Mouse (Mus musculus) heart, postnatal 4 days (tissue): ENCODE data around the gene Adh6a. TPM values are rescaled to one million over a fixed set of nuclear protein-coding genes. Genes with fewer than 3 reads are reported as not detected.
"Not testable (repeated sequence)": the region's sequence is repeated elsewhere in the genome, so short reads cannot be mapped to it uniquely, and the experiment has no call there.

Experiments
- DNase-seq: peaks from one replicate; pipeline ENCODE4 v3.0.0; 2021
- total RNA-seq, 2 experiments: library from RNA; stranded (reverse); gene quantifications; 2 replicates each; pipeline ENCODE4 v1.2.3; 2021

Adh6a gene
- total RNA-seq, 2 experiments from 2014 or later, result not detected

DNA sequence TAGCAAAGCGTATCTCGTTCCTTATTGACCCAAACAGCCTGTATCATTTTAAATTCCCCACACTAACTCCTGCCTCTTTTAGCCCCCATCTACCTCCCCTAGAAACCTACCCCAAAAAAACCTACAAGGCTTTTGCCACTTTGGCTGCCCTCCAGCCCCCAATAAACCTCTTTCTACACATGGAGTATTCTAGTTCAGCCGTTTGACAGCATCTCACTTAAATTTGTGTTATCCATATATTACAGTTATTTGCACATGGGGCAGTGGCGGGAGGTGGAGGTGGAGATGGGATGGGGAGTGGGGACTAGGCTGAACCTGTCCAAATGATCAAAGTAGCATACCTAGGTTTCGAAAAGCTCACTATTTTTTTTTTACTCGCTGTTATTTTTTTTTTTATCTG, 12.4 kb downstream of the Adh6a start:
- no peak for DNase-seq

DNA sequence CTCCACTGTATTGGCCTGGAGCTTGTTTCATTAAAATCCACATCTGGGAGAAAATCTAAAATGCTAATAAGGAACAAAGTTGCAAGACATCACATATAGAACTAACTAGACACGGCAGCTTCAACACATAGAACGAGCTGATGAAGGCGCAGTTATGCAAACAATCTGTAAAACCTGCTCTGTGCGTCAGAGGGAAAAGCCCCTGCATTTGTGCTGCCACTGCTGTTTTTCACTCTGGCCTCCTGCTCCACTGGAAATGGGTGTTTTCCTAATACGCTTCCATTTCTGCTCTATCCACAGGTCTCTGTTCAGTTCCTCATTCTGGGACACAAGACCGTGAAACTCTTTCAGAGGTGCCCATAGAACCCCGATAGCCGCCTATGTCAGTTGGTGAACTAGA, 20.8 kb downstream of the Adh6a start:
- no peak for DNase-seq

DNA sequence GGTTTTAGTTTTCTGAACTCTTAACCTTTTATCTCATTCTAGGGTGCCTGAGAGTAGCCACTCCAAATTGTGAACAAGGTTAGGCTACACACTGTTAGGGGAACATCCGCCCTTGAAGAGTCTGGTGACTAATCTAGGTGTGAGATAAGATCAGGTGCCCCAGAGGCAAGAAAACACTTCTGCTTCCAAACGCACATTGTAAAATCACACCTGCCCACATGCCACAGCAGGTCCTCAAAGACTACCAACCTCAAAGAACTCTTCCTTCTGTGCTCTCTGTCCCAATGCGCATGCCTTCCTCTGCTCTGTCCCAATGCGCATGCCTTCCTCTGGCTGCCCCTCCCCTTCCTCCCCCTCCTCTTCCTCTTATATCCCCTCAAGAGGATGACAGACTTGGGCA, 21.2 kb downstream of the Adh6a start:
- no peak for DNase-seq

DNA sequence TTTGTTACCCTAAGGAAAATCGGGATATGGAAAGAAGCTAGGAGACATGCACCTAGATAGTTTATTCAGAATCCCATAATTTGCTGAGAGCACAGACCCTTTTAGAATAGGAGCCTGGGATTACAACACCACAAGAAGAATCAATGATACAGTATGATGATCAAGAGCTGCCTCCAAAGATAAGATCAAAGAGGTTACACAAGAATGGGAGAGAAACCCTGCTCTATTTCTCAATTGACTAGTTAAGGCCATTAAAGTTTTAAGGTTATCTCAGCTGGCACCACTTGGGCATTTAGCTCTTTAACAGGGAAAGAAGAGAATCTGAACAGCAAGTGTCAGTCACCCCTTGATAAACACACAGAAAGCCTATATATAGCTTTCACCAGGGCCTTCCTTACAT, 22.5 kb downstream of the Adh6a start:
- no peak for DNase-seq

DNA sequence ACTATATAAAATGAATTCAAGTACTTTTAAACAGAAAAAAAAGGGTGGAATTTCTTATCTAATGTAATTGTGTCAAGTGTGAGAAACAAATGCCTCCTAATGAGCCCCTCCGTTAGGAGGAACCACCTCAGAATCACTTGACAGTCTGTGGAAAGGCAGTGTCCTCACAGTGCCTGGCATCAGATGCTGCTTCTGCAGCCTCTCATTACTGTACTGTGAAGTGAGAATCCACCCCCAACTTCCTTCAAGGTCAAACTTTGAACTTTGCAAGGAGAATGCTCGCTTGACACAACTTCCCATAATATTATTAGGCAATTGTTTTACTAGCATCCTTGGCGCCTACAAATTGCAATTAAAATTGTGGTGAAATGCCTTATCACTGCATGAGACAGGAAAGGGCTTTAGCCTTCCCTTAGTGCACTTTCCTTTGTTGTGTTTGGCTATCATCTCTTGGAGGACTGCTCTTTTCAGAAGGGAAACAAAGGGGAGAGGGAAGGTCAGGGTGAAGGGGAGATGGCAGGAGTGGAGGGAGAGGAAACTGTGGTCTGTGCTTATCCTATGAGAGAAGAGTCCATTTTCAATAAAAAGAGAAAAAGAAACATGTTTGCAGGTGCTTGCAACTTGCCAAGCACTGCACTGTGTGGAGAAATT, 23.1 kb downstream of the Adh6a start:
- DNase-seq, result no peak

DNA sequence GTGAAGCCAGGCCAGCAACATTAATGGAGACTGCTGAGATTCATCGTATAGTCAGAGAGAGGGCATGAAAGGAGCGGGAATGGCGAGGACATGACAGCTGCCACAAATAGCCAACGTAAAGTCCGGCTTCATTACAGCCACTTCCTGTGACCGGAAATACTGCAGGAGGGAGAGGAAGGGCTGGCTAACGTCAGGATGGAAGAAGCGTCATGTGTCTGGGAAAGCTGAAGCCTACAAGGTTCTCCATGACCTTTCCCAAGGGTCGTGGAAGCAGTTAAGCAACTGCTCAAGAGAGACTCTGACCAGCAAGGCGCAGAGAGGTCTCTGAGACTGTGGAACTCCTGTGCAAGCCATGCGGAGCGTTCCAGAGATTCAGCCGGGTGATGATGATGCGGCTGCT, 28.4 kb downstream of the Adh6a start, which contains the start of gene Adh6b:
Gene Adh6b, plus strand, starts transcription at position 305 of the 400 bp plus-strand sequence.
- DNase-seq, result no peak

DNA sequence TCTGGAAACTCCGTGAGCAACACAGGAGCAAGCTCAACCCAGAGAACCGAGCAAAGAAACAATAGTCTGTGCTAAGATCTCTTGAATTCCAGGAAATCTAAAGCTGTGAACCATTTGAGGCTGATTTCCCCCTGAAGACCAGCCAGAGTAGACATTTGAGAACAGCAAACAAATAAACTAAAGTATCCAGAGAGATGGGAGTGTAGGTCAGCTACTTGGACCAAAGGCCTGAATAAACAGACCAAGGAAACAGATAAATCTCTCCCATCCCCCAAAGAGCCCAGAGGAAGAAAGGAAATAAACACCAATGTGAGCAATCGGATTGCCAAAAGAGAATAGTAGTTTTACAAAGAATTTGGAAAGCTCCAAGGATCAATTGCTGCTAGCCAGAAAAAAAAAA, 34.0 kb downstream of the Adh6a start:
- no peak for DNase-seq

DNA sequence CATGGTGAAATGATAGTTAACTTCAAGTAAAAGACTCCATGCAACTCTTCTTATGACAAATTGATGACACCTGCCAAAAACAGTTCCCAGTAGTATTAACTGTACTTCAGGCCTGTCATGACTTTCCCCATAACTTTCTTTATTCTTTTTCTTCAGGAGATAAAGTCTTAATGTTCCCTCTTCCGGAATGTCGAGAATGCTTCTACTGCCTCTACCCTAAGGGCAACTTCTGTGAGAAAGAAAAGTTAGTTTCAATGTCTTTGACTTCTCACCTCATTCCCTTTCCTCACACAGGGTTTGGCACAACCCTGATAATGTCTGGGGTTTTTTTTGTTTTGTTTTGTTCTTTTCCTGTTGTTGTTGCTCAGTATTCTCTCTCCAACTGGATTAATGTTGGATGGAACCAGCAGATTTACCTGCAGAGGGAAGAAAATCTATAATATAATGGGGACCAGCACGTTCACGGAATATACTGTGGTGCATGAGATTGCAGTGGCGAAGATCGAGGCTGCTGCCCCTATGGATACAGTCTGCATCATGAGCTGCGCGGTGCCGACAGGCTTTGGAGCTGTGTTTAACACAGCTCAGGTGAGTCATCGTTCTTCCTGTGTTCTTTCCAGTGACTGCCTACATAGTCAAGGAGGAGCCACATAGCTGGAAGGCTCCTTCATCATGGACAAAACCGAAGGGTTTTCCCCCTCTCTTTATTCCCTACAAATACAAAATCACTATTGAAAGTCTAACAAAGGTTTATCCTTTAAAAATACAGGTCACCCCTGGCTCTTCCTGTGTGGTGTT, 39.1 kb downstream of the Adh6a start:
- DNase-seq, result no peak

DNA sequence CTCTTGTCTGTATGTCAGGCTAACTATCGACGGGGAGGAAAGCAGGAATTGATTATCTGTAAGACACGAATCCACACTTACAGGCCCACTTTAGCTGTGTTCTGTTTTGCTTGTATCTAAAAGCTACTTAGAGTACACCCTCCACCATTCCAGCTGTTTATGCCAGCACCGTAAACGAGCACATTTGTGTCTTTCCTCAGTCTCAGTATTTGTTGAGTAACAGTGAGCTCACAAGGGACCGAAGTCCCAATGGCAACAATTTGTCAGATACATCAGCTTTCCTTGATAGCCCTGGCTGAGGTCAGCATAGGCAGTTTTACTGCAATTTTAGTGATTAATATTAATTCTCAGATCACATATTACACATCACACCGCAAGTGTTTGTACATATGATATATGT, 45.8 kb downstream of the Adh6a start:
- DNase-seq, result no peak

DNA sequence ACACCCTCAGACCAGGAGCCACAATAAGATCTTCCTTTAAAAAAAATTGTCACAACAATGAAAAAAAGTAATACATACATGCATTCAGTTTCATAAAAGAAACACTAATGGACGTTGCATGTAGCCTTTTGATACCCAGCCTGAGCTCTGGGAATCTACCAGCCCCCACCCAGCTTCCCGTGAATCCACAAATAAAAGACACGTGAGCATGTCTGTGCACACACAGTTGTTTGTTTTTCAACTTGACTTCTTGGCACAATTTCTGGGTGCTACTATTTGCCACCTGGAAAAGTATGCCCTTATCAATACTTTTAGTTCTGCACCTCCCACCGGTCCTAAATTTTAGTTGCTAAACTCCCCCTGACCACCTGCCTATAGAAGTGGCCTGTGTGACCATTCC, 47.6 kb downstream of the Adh6a start:
- DNase-seq, result no peak

DNA sequence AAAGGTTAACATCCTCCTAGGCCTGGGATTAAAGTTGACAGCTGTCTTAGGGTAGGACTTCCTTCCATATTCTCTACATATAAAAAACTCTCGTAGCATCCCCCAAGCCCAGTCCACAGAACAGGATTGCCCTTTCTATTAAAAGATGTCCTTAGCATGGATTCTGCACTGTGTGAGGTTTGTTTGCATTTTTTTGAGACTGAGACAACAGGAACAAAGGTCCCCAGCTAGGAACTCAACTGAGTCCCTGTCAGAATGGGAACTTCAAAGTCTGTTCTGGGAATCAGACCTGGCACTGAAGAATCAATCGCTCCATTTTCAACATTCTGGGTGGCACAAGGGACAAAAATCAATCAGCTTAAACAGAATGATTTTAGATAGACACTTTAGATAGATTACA, 49.8 kb downstream of the Adh6a start:
- DNase-seq, result no peak

DNA sequence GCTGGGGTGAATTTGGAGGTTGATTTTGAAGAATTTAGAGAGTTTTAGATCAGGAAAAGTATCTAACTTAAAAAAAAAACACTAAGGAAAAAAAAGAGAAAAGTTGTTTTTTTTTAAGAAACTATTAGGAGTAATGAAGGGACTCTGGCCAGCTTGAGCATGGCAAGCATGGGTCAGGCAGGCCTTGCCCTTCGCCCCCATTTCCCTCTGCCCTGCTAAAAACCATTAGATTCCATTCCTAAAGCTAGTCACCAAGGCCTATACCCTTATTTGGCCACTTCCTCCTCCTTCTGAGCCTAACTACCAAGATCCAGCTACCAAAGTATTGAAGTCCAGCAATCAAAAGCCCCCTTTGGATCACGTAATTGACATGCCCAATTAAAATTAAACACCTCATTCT, 53.1 kb downstream of the Adh6a start:
- no peak for DNase-seq

DNA sequence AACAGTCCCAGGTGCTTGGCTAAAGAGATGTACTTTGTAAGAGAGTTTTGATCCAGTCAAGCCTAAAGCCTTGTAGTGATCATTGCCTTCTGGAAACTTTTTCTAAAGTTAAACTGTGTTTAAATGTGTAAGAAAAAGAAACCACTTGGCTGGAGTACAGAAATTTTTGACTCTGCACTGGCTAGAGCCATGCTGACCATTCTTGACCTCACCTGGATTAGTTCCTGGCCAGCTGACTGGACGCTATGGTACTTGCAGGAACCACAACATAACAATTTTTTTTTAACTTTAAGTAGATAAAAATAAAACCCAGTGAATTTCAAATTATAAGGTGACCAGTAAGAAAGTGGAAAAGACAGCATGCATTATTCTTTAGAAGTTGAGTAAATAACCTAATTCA, 56.5 kb downstream of the Adh6a start:
- no peak for DNase-seq

DNA sequence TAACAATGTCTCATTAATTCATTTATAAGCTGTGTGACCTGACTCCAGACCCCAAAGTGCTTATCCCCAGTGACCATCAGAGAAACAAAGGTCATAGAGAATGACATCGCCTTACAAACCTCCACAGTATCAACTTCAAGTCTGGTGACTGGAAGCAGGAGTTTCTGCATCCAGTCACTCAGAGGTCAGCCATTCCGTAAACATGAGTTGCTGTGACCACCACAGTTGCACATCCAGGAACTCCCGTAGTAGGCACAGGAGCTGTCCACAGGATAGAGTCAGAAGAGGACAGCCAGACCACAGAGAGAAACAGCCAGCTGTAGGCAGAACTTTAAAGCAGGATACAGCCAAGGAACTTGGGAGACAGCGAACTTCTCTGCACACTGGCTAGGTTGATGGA, 57.2 kb downstream of the Adh6a start:
- DNase-seq, result not testable (repeated sequence)

DNA sequence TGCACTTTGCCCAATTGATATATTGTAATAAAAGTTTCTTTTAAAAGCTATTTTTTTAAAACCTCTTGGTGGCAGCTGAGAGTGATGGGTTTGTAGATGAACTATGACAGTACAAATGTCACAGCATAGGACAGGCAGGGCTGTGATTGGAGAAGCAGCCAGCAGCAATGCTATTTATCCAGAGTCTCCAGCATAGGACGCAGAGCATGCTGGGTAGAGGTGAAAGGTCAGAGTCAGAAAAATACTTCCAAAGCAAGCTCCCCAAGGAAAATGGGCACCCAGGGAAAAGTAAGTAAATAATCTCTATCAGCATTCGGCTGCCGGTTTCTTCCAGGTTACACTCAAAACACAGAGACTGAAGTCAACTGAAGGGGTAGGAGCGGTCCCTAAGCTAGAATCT, 60.8 kb downstream of the Adh6a start:
- DNase-seq, result no peak

DNA sequence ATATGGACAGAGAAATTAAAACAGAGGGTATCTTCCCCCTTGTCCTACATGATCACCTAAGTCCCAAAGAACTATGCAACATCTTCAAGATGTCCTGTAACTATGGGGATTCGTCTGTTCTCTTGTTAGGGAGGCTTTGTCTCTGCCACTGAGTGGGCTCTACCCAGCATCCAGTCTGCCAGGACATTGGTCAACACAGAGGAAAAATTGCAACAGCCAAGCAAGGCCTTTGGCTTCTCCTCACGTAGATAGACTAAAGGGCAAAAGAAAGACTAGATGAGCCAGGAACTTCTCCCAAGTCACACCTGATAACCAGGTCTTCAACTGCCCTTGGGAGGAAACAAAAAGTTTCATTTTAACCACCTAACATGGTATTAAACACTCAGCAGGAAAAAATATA, 62.1 kb downstream of the Adh6a start:
- no peak for DNase-seq

Other genes with a start within 250 kb of the Adh6a start
- 10 to 100 TPM; 56.0 to 60.4 TPM for gene 1110002E22Rik, start 248.2 kb upstream of the Adh6a start, total RNA-seq
- gene Gm5105, start 245.9 kb upstream of the Adh6a start, total RNA-seq, result 1 to 10 TPM in 1 of 2 experiments, under 1 TPM in 1; 0.48 to 1.0 TPM
- gene Trmt10a, start 169.8 kb upstream of the Adh6a start, total RNA-seq, result 1 to 10 TPM; 4.4 to 6.1 TPM
- 1 to 10 TPM; 8.9 to 9.9 TPM for gene Mttp, start 168.3 kb upstream of the Adh6a start, total RNA-seq
- gene 4930579F01Rik, start 119.5 kb upstream of the Adh6a start, total RNA-seq, result not detected
- gene Adh7, start 95.5 kb upstream of the Adh6a start, total RNA-seq, result not detected
- gene Adh1, start 52.3 kb upstream of the Adh6a start, total RNA-seq, result 10 to 100 TPM; 13.3 to 13.5 TPM
- gene Adh6b, start 28.5 kb downstream of the Adh6a start, total RNA-seq, result 1 to 10 TPM; 2.6 to 4.0 TPM
- gene Adh4, start 102.2 kb downstream of the Adh6a start, total RNA-seq, result not detected
- gene Adh5, start 129.8 kb downstream of the Adh6a start, total RNA-seq, result 100 to 1,000 TPM; 108 to 113 TPM
- gene Metap1, start 176.2 kb downstream of the Adh6a start, total RNA-seq, result 10 to 100 TPM; 48.0 to 48.6 TPM
- 100 to 1,000 TPM; 146 to 150 TPM for gene Eif4e, start 212.9 kb downstream of the Adh6a start, total RNA-seq